Mouse (Mus musculus) MEL (cell line): Measurements from ENCODE around the gene Trim66. TPM values are rescaled to one million over a fixed set of nuclear protein-coding genes. Genes with fewer than 3 reads are reported as not detected.

ENCODE experiments used
- DNase-seq: peaks from one replicate; pipeline ENCODE4 v3.0.0; 2011; ENCODE audit warnings: low read depth, low spot score
- H3K27ac ChIP-seq: 2 replicates; pipeline ENCODE4 v1.5.1; 2012; ENCODE audit warnings: low read depth, mild to moderate bottlenecking, control low read depth, low read length, moderate library complexity; ENCODE audit not compliant: control insufficient read depth
- H3K27me3 ChIP-seq, 2 experiments: fragments of 150-350 bp in 1 of 2; sonication (generic) in 1 of 2; 2 replicates each; pipeline ENCODE4 v1.6.1; 2012; ENCODE audit warnings: low read length in 2 of 2, mild to moderate bottlenecking in 2 of 2, improper control_type of control experiment in 1 of 2, moderate library complexity in 1 of 2; ENCODE audit not compliant: insufficient read depth in 2 of 2, control insufficient read depth in 1 of 2
- H3K36me3 ChIP-seq, 2 experiments: 2 replicates each; pipeline ENCODE4 v1.6.1; 2012 to 2014; ENCODE audit warnings: low read length in 2 of 2, improper control_type of control experiment in 1 of 2, inconsistent platforms in 1 of 2, mild to moderate bottlenecking in 1 of 2; ENCODE audit not compliant: insufficient read depth in 2 of 2, control insufficient read depth in 1 of 2
- H3K4me1 ChIP-seq, 2 experiments: fragments of 150-350 bp in 1 of 2; sonication (generic) in 1 of 2; 2 replicates each; pipeline ENCODE4 v1.6.1; 2012; ENCODE audit warnings: low read length in 2 of 2, improper control_type of control experiment in 1 of 2, mild to moderate bottlenecking in 1 of 2; ENCODE audit not compliant: insufficient read depth in 2 of 2, control insufficient read depth in 1 of 2
- H3K4me3 ChIP-seq, 2 experiments: fragments of 150-350 bp in 1 of 2; sonication (generic) in 1 of 2; 2 replicates each; pipeline ENCODE4 v1.5.1; 2012; ENCODE audit warnings: low read depth in 2 of 2, low read length in 2 of 2, mild to moderate bottlenecking in 2 of 2, moderate library complexity in 2 of 2, control low read depth in 1 of 2, improper control_type of control experiment in 1 of 2; ENCODE audit not compliant: control insufficient read depth in 1 of 2, insufficient read depth in 1 of 2
- H3K79me2 ChIP-seq: 2 replicates; pipeline ENCODE4 v1.6.1; 2012; ENCODE audit warnings: mild to moderate bottlenecking, low read length, moderate library complexity; ENCODE audit not compliant: control insufficient read depth, poor library complexity, insufficient read depth
- H3K9ac ChIP-seq: 2 replicates; pipeline ENCODE4 v1.6.1; 2012; ENCODE audit warnings: low read depth, mild to moderate bottlenecking, control low read depth, low read length, moderate library complexity; ENCODE audit not compliant: control insufficient read depth, poor library complexity, severe bottlenecking
- H3K9me3 ChIP-seq: fragments of 150-350 bp; sonication (generic); replicated peaks from 2 replicates; pipeline ENCODE4 v1.6.1; 2012; ENCODE audit warnings: mild to moderate bottlenecking, low read length, improper control_type of control experiment, moderate library complexity; ENCODE audit not compliant: insufficient read depth
- CHD1 ChIP-seq: IDR thresholded peaks from 2 replicates; pipeline ENCODE4 v1.6.1; 2012; ENCODE audit warnings: low read depth, mild to moderate bottlenecking, inconsistent platforms, low read length, improper control_type of control experiment
- CHD2 ChIP-seq: IDR thresholded peaks from 2 replicates; pipeline ENCODE4 v1.6.1; 2011; ENCODE audit warnings: low read length, improper control_type of control experiment
- E2F4 ChIP-seq: IDR thresholded peaks from 2 replicates; pipeline ENCODE4 v1.6.1; 2011; ENCODE audit warnings: low read depth, low read length, improper control_type of control experiment, borderline replicate concordance
- ETS1 ChIP-seq: IDR thresholded peaks from 2 replicates; pipeline ENCODE4 v1.6.1; 2012; ENCODE audit warnings: low read depth, mild to moderate bottlenecking, inconsistent platforms, low read length, improper control_type of control experiment, moderate library complexity
- JUND ChIP-seq: IDR thresholded peaks from 2 replicates; pipeline ENCODE4 v1.6.1; 2011; ENCODE audit warnings: low read depth, mild to moderate bottlenecking, improper control_type of control experiment, low read length
- KAT2A ChIP-seq: conservative IDR thresholded peaks from 2 replicates; pipeline ENCODE4 v1.6.1; 2012; ENCODE audit warnings: low read depth, low read length, improper control_type of control experiment, inconsistent platforms
- MAZ ChIP-seq: IDR thresholded peaks from 2 replicates; pipeline ENCODE4 v1.6.1; 2012; ENCODE audit warnings: low read depth, mild to moderate bottlenecking, inconsistent platforms, low read length, improper control_type of control experiment
- MEF2A ChIP-seq: IDR thresholded peaks from 2 replicates; pipeline ENCODE4 v1.6.1; 2014; ENCODE audit warnings: low read depth, mild to moderate bottlenecking, inconsistent platforms, low read length, improper control_type of control experiment; ENCODE audit not compliant: poor library complexity, insufficient replicate concordance, severe bottlenecking; ENCODE audit errors: extremely low read depth
- MXI1 ChIP-seq: IDR thresholded peaks from 2 replicates; pipeline ENCODE4 v1.6.1; 2011; ENCODE audit warnings: mild to moderate bottlenecking, low read depth, low read length, improper control_type of control experiment
- MYC ChIP-seq: IDR thresholded peaks from 2 replicates; pipeline ENCODE4 v1.6.1; 2011; ENCODE audit warnings: low read depth, mild to moderate bottlenecking, low read length, improper control_type of control experiment, moderate library complexity
- NELFE ChIP-seq: IDR thresholded peaks from 2 replicates; pipeline ENCODE4 v1.6.1; 2011; ENCODE audit warnings: low read depth, low read length, improper control_type of control experiment
- POLR2A ChIP-seq, 2 experiments: IDR thresholded peaks; 2 replicates each; pipeline ENCODE4 v1.6.1; 2011 to 2012; ENCODE audit warnings: low read length in 2 of 2, mild to moderate bottlenecking in 2 of 2, control low read depth in 1 of 2, improper control_type of control experiment in 1 of 2, low read depth in 1 of 2, moderate library complexity in 1 of 2; ENCODE audit not compliant: control insufficient read depth in 1 of 2, insufficient read depth in 1 of 2, poor library complexity in 1 of 2
- POLR2AphosphoS5 ChIP-seq: IDR thresholded peaks from 2 replicates; pipeline ENCODE4 v1.6.1; 2012; ENCODE audit warnings: low read depth, borderline replicate concordance, mild to moderate bottlenecking, inconsistent platforms, low read length, moderate library complexity, mixed read lengths
- TCF12 ChIP-seq: IDR thresholded peaks from 2 replicates; pipeline ENCODE4 v1.6.1; 2014; ENCODE audit warnings: low read depth, mild to moderate bottlenecking, inconsistent platforms, low read length, improper control_type of control experiment, moderate library complexity
- USF2 ChIP-seq, 2 experiments: IDR thresholded peaks; 2 replicates each; pipeline ENCODE4 v1.6.1; 2011 to 2012; ENCODE audit warnings: improper control_type of control experiment in 2 of 2, low read length in 2 of 2, borderline replicate concordance in 1 of 2, inconsistent platforms in 1 of 2, low read depth in 1 of 2, mild to moderate bottlenecking in 1 of 2; ENCODE audit not compliant: insufficient read depth in 1 of 2
- ZKSCAN1 ChIP-seq: IDR thresholded peaks from 2 replicates; pipeline ENCODE4 v1.6.1; 2012; ENCODE audit warnings: low read depth, mild to moderate bottlenecking, inconsistent platforms, low read length, improper control_type of control experiment, moderate library complexity
- ZMIZ1 ChIP-seq: IDR thresholded peaks from 2 replicates; pipeline ENCODE4 v1.6.1; 2012; ENCODE audit warnings: low read depth, mild to moderate bottlenecking, inconsistent platforms, low read length, improper control_type of control experiment, moderate library complexity
- ZNF384 ChIP-seq: IDR thresholded peaks from 2 replicates; pipeline ENCODE4 v1.6.1; 2012; ENCODE audit warnings: low read depth, mild to moderate bottlenecking, inconsistent platforms, low read length, improper control_type of control experiment
- polyA plus RNA-seq, 2 experiments: library from polyadenylated mRNA; stranded (reverse) in 1 of 2; unstranded in 1 of 2; fragments of >175 nt in 1 of 2; fragments of >200 nt in 1 of 2; gene quantifications; 2 replicates each; pipeline versions ENCODE4 v1.2.1 to v1.2.4; 2012; ENCODE audit warnings: low replicate concordance in 2 of 2, low read depth in 1 of 2; ENCODE audit not compliant: insufficient read length in 2 of 2, insufficient read depth in 1 of 2, missing spikeins in 1 of 2
- total RNA-seq: library from RNA; depleted of rRNA; stranded (reverse); fragments of 300-350 nt; gene quantifications from 2 replicates; pipeline ENCODE4 v1.2.3, GENCODE M21; 2012

Gene Trim66
- total and polyA plus RNA-seq, 3 experiments: 0.01 TPM; not detected in 2

DNA sequence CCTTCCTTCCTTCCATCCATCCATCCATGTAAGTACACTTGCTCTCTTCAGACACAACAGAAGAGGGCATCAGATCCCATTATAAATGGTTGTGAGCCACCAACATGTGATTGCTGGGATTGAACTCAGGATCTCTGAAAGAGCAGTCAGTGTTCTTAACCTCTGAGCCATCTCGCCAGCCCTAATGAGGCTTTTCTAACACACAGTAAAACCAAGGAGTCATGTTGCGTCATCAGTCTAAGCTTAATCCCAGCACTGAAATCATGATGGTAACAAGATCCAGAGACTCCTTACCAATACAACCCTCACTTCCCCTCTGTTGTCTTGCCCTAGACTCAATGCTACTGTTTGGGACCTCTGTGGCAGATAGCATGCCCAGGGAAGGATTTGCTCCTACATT lies 38.3 kb upstream of the Trim66 start:
- no peaks in the 10 kb centered on the region for H3K36me3 ChIP-seq
- TF ChIP-seq ZMIZ1: no peak
- TF ChIP-seq, all 39 proteins: peak for 0
- DNase-seq: no peak
- Histone ChIP-seq H3K9ac (no peak overlapping the region), H3K27me3 (no peaks in the 10 kb centered on the region), H3K27ac (no peak overlapping the region), H3K4me1 (no peaks in the 10 kb centered on the region), H3K79me2 (no peaks in the 10 kb centered on the region), H3K4me3 (no peak overlapping the region), H3K9me3 (no peaks in the 10 kb centered on the region)

GRCm38 (mm10) chr7:109545255-109545993 lies 37.5 kb upstream of the Trim66 start:
- H3K27ac ChIP-seq: no peak overlapping the region

DNA sequence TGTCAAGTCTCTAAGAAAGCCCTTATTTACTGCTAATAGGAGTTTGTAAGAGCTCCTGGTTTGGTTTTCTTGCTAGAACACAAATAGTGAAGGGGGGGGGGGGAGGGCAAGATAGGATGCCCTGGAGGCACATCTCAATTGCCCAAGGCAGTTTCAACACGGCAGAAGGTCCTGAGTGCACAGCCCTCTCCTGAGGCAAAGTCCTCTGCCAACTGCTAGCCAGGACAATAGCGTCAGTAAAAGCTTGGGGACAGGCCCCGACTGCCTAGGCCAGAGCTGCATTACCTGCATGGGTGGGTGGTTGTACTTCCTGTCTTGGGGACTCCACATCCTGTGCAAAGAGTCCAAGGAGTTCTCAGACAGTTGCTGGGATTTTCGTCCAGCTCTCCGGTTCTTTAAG lies 36.9 kb upstream of the Trim66 start:
- DNase-seq: no peak
- H3K4me1 ChIP-seq: no peaks in the 10 kb centered on the region
- TF ChIP-seq CHD1 (no peak), MYC (no peak), E2F4 (no peak), MXI1 (no peak), CHD2 (no peak), POLR2AphosphoS5 (no peak), MAZ (no peak), KAT2A (no peak), ZNF384 (no peak), ZKSCAN1 (no peak), POLR2A (IDR thresholded peaks at IDR 0.05; ENCODE audit: control insufficient read depth in 1 of 2, insufficient read depth in 1 of 2, low read depth in 1 of 2, low read length in 2 of 2, poor library complexity in 1 of 2) (no peak), NELFE (no peak)
- TF ChIP-seq, all 39 proteins: peak for 0
- no peaks in the 10 kb centered on the region for H3K9me3 ChIP-seq
- no peak overlapping the region for H3K27ac ChIP-seq
- H3K27me3 ChIP-seq: no peaks in the 10 kb centered on the region
- H3K79me2 ChIP-seq: no peaks in the 10 kb centered on the region
- H3K4me3 ChIP-seq: no peak overlapping the region
- no peaks in the 10 kb centered on the region for H3K36me3 ChIP-seq
- no peak overlapping the region for H3K9ac ChIP-seq

More at GRCm38 (mm10) chr7:109545255-109545993, 37.5 kb upstream of the Trim66 start:
- Histone ChIP-seq H3K4me1 (no peaks in the 10 kb centered on the region), H3K9me3 (no peaks in the 10 kb centered on the region)
- DNase-seq: no peak
- TF ChIP-seq E2F4 (no peak), CHD1 (no peak), ZNF384 (no peak), ETS1 (no peak), ZKSCAN1 (no peak), CHD2 (no peak), TCF12 (no peak), MEF2A (no peak), USF2 (IDR thresholded peaks at IDR 0.05; ENCODE audit: borderline replicate concordance in 1 of 2, insufficient read depth in 1 of 2, low read depth in 1 of 2, low read length in 2 of 2) (no peak), JUND (no peak), POLR2A (IDR thresholded peaks at IDR 0.05; ENCODE audit: control insufficient read depth in 1 of 2, insufficient read depth in 1 of 2, low read depth in 1 of 2, low read length in 2 of 2, poor library complexity in 1 of 2) (no peak), MYC (no peak)
- TF ChIP-seq, all 39 proteins: peak for 0
- Histone ChIP-seq H3K36me3 (no peaks in the 10 kb centered on the region), H3K79me2 (no peaks in the 10 kb centered on the region), H3K27me3 (no peaks in the 10 kb centered on the region), H3K9ac (no peak overlapping the region), H3K4me3 (no peak overlapping the region)
